Mouse (Mus musculus): ENCODE measurements at regions not wholly inside any gene's neighbourhood (a gene's known extent, or its start where the extent isn't known, plus 50 kb on each side); places are given as distances from the start of the nearest gene placed in this dataset.

DNA sequence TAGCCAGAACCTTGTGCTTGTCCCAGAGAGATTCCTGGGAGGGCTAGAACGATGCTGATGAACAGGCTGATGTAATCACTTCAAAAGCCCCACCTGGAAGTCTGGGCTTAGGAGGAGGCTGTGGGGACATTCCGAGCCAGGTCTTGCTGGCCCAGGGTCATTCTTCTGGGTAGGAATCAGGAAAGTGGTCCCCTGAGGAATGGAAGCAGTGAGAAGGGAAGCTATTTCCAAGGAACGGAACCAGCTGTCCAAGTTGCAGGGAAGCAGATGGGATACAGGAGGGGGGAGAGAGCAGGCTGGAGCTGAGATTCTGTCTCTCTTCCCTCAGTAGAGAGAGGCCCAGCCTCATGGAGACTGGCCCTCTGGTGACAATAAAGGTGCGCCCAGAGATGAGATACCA, 243.9 kb downstream of the Tcf7l2 start:
- DNase-seq: peak; percentile 32 to 49

DNA sequence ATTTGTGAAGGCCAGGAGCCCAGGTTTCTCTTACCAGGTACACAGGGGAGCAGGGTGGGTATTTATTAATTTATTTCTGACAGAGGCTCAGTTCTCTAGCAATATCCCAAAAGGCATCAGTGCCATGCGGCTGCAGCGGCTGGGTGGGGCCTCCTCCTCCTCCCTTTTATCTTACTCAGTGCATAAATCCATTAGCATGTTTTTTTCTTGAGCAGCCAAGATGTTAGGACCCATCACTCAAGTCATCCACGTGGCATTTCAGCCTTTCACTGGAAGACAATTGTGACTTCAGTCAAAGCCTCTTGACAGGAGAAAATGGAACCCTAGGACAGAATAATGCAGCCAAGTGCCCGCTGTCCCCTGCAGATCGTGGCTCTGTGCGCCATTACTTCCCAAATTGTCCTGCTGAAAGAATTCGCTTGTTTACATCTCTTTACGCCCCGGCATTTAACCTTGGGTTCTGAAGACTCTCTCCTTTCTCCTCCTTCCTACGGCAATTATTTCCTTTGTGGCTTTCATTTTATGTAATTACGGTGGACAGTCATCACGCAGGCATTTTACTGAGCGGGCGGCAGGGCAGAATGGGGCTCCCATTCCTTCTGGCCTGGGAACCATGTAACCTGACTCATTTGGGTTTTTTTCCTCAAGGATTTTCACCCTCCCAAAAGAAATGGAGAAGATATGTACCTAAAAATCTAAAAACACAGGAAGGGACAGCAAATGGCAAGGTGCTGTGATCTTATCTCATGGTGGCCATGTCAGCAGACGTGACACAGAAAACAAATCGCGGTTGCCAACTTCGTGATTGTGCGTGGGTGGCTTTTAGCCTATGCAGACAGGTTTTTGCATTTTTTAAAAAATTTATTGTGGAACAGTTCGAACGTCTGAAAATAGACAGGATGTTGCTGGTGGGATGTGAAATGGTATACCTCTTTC, 250.4 kb downstream of the Tcf7l2 start:
- no peak for DNase-seq

- no peak for DNase-seq
Measured at GRCm38 (mm10) chr19:55992727-55993066, 251.1 kb downstream of the Tcf7l2 start.

GRCm38 (mm10) chr19:55995721-55996120, 254.1 kb downstream of the Tcf7l2 start:
- no peak for DNase-seq

DNA sequence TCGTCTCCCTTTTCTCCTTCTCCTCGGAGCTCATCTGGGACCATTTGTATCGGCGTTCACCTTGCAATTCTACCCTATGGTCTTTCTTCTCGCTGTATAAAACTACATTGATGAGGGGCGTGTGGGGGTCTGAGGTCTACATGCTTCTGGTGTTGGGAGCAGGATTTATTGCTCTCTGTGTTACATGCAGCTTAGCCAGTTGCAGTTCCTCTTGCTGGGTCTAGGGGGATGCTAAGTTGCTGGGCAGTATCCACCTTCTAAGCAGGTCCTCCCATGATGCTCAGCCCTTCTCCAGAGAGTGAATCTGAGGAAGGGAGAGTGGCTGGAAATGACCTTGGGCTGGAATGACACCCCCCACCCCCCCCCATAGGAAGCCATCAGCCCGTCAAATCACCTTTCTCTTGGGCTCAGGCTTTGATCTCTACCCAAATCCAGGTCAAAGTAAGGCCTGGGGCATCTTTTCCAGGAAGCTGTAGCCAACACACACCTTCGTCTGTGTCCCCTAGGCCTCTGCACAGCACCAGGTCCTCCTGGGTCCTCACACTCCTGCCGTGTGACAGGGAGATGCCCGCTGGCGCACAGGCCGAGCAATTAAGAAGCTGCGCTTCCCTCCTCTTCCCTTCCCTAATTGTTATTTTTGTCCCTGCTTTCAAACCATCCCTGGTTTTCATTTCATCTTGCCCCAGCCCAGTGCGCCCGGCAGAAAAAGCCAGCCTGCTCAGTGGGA, 257.0 kb downstream of the Tcf7l2 start:
- no peak for DNase-seq

DNA sequence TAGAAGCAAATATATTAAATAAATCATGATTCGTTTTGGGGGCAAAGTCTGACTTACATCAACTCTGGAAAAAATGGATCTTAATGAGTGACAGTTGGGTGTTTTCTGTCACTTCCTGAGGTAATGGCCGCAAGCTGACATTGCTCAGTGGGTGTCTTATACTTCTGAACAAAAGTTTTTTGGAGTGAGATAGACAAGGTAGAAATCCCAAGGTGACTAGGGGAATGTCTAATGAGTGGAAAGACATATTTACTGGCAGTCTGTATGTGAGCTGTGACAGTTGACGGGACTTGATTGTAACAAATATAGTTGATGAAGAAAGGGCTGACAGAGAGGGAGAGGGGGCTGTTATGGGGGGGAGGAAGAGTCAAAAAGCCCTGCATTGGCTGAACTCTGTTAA, 257.8 kb downstream of the Tcf7l2 start:
- no peak for DNase-seq

DNA sequence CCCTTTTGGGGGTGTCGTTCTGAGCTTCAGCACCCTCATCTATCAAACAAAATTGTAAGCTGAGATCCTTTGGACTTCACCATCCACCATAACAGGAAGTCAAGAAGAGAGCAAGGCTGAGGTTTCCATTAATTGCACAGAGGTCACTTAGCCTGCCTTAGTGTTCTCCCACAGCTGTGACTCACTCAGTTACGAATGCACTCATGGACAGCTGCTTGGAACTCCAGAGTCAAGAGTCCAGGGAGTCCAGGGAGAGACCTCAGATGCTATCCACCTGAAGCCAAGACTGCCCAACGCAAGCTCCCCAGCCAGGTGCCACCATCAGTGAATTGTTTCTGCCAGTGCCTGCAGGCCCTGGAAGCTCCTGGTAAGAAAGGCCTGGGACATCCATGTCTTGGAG, 259.8 kb downstream of the Tcf7l2 start:
- DNase-seq: no peak

DNA sequence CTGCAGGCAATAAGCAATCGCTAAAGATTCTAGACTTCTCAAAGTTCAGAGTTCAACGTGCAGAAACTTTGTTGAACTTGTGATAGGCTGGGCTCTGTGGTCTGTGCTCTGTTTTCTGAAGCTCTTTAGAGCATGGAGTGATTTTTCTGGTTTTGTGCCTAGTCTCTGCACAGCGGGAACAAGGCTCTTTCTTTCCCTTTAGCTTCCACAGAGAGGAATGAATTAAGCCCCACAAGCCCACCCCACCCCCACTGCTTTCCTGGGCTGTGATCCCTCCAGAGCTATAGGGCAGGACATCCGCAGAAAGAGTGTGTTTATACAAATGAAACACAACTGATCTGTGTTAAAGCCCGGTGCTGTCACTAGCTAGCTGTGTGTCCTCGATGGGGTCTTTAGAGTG, 264.3 kb downstream of the Tcf7l2 start:
- DNase-seq: no peak

GRCm38 (mm10) chr19:56007433-56007832, 265.8 kb downstream of the Tcf7l2 start:
- DNase-seq: no peak

DNA sequence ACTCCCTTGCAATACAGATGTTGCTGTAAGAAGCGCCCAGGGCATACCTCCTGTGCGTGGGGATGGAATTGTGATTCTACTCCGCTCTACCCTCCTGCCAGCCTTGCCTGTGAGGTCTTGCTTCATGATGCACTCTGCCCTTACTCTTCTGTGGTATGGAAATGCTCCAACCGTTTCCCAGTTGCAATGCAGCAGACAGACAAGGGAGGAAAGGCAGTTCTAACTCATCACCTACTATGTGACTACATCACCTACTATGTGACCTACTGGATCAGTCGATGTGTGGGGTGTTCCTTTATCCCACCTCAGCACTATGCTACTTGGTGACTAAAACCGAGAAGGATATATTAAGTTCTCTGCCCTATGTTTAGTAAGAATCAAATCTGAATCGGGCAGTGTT, 269.1 kb downstream of the Tcf7l2 start:
- no peak for DNase-seq

DNA sequence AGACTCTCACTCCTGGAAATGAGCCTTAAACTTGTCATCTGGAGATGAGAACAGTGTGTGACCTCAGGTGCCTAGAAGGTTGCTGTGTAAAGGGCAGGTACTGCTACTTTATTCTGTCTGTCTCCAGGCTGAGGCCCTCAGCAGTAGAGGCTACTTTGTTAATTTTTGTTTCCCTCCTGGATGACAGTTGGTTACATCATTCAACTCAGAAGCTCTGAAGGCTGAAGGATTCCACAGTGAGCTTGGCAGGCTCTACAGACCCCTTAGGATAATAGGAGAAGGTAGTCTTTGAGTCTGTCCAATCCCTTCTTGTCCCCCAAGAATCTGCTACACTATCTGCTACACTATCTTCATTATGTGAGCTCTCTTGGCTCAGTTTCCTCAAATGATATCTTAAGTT, 269.7 kb downstream of the Tcf7l2 start:
- no peak for DNase-seq

DNA sequence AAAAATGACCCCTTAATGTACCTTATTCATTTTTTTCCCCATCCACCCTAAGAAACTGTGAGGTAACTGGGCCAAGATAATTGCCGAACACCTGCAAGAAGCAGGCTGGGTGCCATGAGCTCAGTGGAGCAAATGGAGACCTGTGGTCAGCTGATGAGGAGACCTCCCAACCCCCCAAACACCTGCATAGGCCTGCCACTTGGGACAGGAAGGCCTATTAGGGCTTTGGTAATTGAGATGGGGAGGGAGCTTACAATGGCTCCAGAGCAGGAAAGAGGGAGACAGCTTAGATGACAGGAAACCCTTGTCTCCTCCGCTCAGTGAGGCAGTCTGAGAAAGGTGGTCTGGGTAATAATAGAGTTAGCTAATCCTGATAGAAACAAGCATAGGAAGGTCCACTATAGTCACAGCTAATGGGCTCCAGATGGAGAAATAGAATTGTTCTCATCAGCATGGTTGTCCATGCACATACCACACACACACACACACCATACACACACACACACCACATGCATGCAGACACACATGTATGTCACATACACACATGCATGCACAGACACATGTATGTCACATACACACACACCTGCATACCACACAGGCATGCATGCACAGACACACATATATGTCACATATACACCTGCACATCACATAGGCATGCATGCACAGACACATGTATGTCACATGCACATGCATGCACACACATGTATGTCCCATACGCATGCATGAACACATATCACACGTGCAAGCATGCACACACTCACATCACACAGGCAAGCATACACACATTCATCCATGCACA, 270.2 kb upstream of the Habp2 start:
- no peak for DNase-seq

DNA sequence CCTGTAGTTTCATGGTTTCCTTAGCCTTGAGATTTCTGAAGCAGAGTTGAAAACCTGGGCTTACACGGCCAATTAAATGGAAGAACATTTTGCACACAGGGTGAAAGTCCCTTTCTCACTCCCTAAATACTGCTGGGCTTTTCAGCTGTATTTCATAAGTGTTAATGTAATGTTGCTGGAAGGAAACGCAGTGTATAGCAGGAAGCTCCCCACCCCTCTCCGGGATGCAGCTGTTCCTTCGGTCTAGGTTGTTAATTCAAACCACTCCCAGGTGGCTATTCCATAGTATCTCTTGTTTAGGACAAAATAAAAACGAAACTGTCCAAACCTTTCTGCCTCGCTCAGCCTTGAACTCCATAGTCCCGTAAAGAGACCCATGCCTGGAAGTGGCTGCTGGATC, 269.4 kb upstream of the Habp2 start:
- DNase-seq: no peak

- no peak for DNase-seq
Measured at GRCm38 (mm10) chr19:56019143-56019542, 267.8 kb upstream of the Habp2 start.

- no peak for DNase-seq
Measured at GRCm38 (mm10) chr19:56022348-56022747, 264.6 kb upstream of the Habp2 start.

DNA sequence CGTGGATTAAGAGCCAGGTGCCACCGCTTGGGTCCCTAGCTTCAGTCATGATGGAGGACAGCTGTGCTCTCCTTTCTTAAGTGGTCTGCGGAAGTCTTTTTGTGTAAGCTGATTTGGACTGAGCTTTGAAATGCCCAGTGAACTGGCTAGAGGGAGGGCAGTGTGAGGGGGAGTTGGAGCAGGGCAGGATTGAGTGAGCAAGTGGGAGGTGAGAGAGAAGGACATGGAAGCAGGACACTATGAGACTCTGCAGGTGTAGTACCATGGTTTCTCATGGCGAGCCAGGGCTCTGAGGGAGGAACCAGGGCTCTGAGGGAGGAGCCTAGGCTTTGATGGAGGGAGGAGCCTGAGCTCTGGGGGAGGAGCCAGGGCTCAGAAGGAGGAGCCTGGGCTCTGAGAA, 262.3 kb upstream of the Habp2 start:
- DNase-seq: no peak

GRCm38 (mm10) chr19:56029428-56030281, 257.3 kb upstream of the Habp2 start:
- DNase-seq: peak; percentile 39 to 43

- DNase-seq: no peak
Measured at GRCm38 (mm10) chr19:56030401-56030925, 256.5 kb upstream of the Habp2 start.

DNA sequence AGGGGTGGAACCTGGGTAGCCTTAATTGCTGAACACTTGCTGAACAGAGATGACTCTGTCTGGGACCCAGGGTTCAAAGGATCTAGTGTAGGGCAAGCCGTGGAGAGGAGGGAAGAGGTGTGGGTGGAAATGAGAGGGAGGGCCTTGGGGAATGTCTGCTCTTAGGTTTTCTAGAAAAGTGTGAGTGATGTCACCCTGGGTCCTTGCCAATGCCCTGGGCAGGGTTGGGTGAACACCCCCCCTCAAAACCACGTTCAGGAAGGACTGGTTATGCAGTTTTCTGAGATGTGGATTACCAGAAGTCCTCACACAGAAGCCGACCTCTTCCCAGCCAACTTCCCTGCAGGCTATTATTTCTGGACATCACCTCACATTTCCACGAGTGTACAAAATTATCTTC, 252.4 kb upstream of the Habp2 start:
- no peak for DNase-seq

DNA sequence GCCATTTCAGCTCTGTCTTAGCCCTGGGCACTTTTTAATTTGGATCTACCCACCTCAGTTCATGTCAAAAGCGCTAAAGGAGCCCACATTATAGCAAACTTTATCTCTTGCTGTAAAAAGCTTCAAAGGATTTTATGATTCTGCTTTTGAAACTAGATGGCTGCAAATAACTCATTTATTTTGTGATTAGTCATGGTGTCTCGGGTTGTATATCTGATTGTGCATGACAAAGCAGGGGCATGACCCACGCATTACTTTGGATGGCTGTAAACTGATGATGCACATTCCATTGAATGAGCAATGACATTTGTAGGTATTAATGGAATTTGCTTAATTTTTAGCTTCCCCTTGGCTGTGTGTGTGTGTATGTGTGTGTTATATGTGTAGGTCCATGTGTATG, 249.4 kb upstream of the Habp2 start:
- no peak for DNase-seq

DNA sequence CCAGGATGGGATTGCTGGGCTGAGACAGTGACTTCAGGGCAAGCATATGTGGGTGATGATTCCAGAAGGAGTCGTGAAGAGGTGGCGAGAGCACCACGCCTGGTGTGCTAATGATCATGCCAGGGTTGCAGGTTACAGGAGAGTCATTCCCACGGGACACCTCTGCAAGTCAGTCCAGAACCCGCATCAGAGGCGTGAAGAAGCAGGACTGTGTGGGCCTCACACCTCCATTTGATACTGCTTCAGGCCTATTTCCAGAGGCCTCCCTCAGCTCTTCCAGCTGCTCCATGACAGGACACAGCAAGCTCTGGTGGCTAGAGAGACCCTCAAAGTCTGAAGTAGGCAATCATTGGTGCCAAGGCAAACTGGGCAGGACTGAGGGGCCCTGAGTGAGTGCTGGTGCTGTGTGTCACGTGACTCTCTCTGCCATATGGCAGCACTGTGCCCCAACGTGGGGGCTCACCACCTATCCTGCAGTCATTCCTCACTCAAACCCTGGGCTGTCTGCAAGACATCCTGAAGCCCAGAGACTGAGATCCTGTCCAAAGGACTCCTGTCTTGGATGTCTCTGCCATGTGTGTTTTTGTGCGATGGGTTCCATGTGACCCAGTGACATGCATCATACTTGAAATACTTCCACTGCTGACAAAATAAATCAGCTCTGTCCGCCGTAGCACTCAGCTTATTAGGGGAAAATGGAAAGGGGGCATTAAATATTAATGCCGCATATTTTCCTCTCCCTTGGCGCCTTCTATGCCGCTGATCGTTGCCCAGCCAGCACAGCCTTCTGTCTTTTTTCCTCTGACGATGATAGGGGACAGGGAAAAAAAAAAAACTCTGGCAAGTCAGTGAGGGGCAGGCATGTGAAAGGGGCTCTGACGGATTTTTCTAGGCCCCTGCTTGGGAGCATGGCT, 247.6 kb upstream of the Habp2 start:
- no peak for DNase-seq
